Mouse (Mus musculus) myocyte (in vitro differentiated cells): Measurements from ENCODE around the gene Smap2. TPM values are rescaled to one million over a fixed set of nuclear protein-coding genes. Genes with fewer than 3 reads are reported as not detected.

Source experiments
- H3K27me3 ChIP-seq: one replicate; pipeline ENCODE4 v1.6.1; 2011; ENCODE audit not compliant: control insufficient read depth, insufficient read depth, insufficient read length
- H3K36me3 ChIP-seq: one replicate; pipeline ENCODE4 v1.6.1; 2011; ENCODE audit not compliant: control insufficient read depth, insufficient read depth
- H3K4me2 ChIP-seq: one replicate; pipeline ENCODE4 v1.6.1; 2011; ENCODE audit warnings: low read depth, control low read depth
- H3K4me3 ChIP-seq: one replicate; pipeline ENCODE4 v1.5.1; 2011; ENCODE audit warnings: mild to moderate bottlenecking, control low read depth, moderate library complexity
- H3K79me2 ChIP-seq: one replicate; pipeline ENCODE4 v1.6.1; 2011; ENCODE audit not compliant: control insufficient read depth, insufficient read depth
- H3ac ChIP-seq: one replicate; pipeline ENCODE4 v1.6.1; 2011; ENCODE audit not compliant: control insufficient read depth, insufficient read length
- CEBPB ChIP-seq: IDR thresholded peaks from 2 replicates; pipeline ENCODE4 v1.6.1; 2011; ENCODE audit warnings: mild to moderate bottlenecking, moderate library complexity; ENCODE audit not compliant: poor library complexity, insufficient read depth, severe bottlenecking
- E2F4 ChIP-seq: IDR thresholded peaks from one replicate; pipeline ENCODE4 v1.6.1; 2011; ENCODE audit warnings: mild to moderate bottlenecking, control low read depth, moderate library complexity; ENCODE audit not compliant: insufficient read depth
- MAX ChIP-seq: IDR thresholded peaks from one replicate; pipeline ENCODE4 v1.6.1; 2011; ENCODE audit warnings: low read depth, mild to moderate bottlenecking, control low read depth
- MYOD1 ChIP-seq, 3 experiments: IDR thresholded peaks; one replicate each; pipeline ENCODE4 v1.6.1; 2011; ENCODE audit warnings: control low read depth in 2 of 3, low read depth in 2 of 3, mild to moderate bottlenecking in 2 of 3, moderate library complexity in 1 of 3; ENCODE audit not compliant: insufficient read length in 2 of 3, control insufficient read depth in 1 of 3
- MYOG ChIP-seq, 3 experiments: IDR thresholded peaks; one replicate each; pipeline ENCODE4 v1.6.1; 2011; ENCODE audit warnings: control low read depth in 2 of 3, low read depth in 2 of 3, mild to moderate bottlenecking in 2 of 3; ENCODE audit not compliant: insufficient read length in 2 of 3, control insufficient read depth in 1 of 3, insufficient read depth in 1 of 3
- POLR2A ChIP-seq: IDR thresholded peaks from one replicate; pipeline ENCODE4 v1.6.1; 2011; ENCODE audit warnings: low read depth, mild to moderate bottlenecking, control low read depth, moderate library complexity; ENCODE audit not compliant: insufficient read length
- POLR2AphosphoS2 ChIP-seq: IDR thresholded peaks from one replicate; pipeline ENCODE4 v1.6.1; 2011; ENCODE audit warnings: low read depth, control low read depth; ENCODE audit not compliant: insufficient read length
- REST ChIP-seq: IDR thresholded peaks from one replicate; pipeline ENCODE4 v1.6.1; 2011; ENCODE audit warnings: mild to moderate bottlenecking, control low read depth, moderate library complexity; ENCODE audit not compliant: insufficient read depth, insufficient read length
- SRF ChIP-seq: IDR thresholded peaks from one replicate; pipeline ENCODE4 v1.6.1; 2011; ENCODE audit warnings: low read depth; ENCODE audit not compliant: control insufficient read depth, insufficient read length
- TCF12 ChIP-seq: IDR thresholded peaks from one replicate; pipeline ENCODE4 v1.6.1; 2011; ENCODE audit warnings: mild to moderate bottlenecking, control low read depth; ENCODE audit not compliant: poor library complexity, insufficient read depth, severe bottlenecking
- TCF3 ChIP-seq: IDR thresholded peaks from one replicate; pipeline ENCODE4 v1.6.1; 2011; ENCODE audit warnings: low read depth, control low read depth; ENCODE audit not compliant: insufficient read length
- USF1 ChIP-seq: IDR thresholded peaks from one replicate; pipeline ENCODE4 v1.6.1; 2011; ENCODE audit warnings: low read depth, mild to moderate bottlenecking, control low read depth, moderate library complexity
- polyA plus RNA-seq: library from polyadenylated mRNA; unstranded; fragments of >200 nt; fragmentation: generic; extraction: Trizol; gene quantifications from one replicate; pipeline ENCODE4 v1.2.1, GENCODE M21; 2012; ENCODE audit warnings: missing spikeins

The Smap2 gene
- polyA plus RNA-seq, 1 experiment = 31.3 TPM

DNA sequence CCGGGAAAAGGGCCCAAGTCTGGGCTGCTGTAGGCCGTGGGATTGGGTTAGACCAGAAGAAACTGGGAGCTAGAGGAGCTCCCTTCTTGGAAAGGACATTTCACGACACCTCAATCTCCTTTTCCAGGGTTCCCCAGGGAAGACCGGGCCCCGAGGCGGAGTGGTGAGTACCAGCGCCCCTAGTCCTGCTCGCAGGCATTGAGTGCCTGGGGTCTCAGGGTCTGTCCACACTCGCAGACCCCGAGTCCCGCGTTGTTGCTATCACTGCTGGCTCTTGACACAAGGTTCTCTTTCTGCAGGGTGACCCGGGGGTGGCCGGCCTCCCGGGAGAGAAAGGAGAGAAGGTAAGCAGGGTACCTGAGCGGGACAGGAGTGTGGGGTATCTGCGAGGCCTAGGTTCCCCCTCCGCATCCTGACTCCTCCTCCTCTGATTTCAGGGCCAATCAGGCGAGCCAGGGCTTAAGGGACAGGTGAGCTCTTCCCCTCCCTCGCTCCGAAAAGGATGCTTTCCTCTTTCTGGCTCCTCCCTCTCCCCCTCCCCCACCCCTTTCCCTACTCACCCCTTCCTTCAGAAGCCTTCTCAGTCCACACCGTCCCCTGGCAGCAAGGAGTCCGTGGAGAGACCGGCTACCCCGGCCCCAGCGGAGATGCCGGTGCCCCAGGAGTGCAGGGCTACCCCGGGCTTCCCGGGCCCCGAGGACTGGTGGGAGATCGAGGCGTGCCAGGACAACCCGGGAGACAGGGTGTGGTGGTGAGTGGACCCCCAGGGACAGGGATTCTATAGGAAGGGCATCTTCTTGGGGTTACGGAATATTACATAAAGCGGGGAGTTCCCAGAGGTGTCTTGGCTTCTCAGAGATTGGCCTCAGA is 35.6 kb upstream of the Smap2 start:
- Histone ChIP-seq H3K36me3 (no peaks in the 10 kb centered on the region), H3K4me2 (no peak overlapping the region), H3K4me3 (no peak overlapping the region), H3K79me2 (no peaks in the 10 kb centered on the region), H3K27me3 (peaks cover 8% of the 10 kb centered on the region), H3ac (no peak overlapping the region)
- TF ChIP-seq E2F4 (no peak), USF1 (no peak), TCF12 (no peak), TCF3 (no peak)

DNA sequence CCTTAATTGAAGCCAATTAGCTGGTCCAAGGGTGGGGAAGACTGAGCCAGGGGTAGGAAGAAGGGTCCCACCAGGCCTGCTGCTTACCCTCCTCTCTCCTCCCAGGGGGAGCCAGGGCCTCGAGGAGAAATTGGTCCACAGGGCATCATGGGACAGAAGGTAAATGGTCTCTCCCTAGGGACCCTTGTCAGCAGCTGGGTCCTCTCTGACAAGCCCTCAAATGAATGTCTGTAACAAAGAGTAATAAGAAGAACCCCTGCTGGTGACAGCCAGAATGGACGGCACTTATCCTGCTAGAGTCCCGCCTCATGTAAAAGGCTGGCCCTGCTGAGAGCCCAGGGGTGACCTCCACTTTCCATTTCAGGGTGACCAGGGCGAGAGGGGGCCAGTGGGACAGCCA is 34.8 kb upstream of the Smap2 start:
- Histone ChIP-seq H3K79me2 (no peaks in the 10 kb centered on the region), H3K36me3 (no peaks in the 10 kb centered on the region), H3K4me2 (no peak overlapping the region), H3K27me3 (peaks cover 8% of the 10 kb centered on the region), H3ac (no peak overlapping the region), H3K4me3 (no peak overlapping the region)
- TF ChIP-seq SRF (no peak), POLR2A (no peak), MAX (no peak), MYOD1 (IDR thresholded peaks at IDR 0.05; ENCODE audit: control insufficient read depth in 1 of 3, insufficient read length in 2 of 3, low read depth in 2 of 3) (no peak), MYOG (IDR thresholded peaks at IDR 0.05; ENCODE audit: control insufficient read depth in 1 of 3, insufficient read depth in 1 of 3, insufficient read length in 2 of 3, low read depth in 2 of 3) (no peak)

DNA sequence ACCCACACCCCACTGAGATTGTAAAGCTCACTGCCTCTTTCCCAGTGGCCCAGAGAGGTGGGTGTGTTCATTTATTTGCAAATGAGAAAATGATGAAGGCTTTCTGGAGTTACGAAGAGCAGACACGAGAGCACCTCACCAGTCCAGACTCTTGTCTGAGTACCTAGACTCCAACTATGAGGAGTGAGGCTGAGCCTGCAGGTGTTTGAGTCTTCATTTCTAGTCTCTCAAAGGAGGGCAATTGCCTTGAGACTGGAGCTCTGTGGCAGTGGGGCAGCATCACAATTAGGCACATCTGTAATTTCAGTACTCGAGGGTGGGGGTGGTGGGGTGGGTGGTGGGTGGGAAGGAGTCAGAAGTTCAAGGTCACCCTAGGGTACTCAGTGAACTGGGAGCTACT is 25.9 kb upstream of the Smap2 start:
- no peak overlapping the region for H3K4me2 ChIP-seq
- no peak overlapping the region for H3K4me3 ChIP-seq

DNA sequence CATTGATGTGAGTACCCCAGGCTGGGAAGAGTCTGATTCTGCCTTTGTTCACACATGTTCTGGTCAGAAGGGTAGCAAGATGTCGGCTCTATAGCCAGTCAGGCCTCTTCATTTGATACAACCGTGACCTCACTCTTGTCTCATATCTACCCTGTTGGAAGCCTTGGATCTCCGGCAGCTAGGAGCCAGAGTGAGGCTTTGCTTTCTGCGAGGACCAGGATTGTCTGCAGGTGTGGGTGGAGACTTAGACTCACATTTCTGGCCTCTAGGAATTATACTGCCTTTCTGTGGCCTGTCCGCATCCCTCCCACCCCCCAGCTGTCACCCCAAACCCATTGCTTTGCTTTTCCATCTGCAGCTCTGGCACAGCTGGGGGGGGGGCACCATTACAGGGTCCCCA is 25.4 kb upstream of the Smap2 start:
- no peak overlapping the region for H3K4me2 ChIP-seq
- no peak overlapping the region for H3K4me3 ChIP-seq
- no peak overlapping the region for H3ac ChIP-seq
- H3K27me3 ChIP-seq = peaks cover 40% of the 10 kb centered on the region
- TF ChIP-seq POLR2A (no peak), MAX (no peak), POLR2AphosphoS2 (no peak), REST (no peak), TCF3 (no peak), TCF12 (no peak), MYOD1 (IDR thresholded peaks at IDR 0.05; ENCODE audit: control insufficient read depth in 1 of 3, insufficient read length in 2 of 3, low read depth in 2 of 3) (no peak), SRF (no peak), MYOG (IDR thresholded peaks at IDR 0.05; ENCODE audit: control insufficient read depth in 1 of 3, insufficient read depth in 1 of 3, insufficient read length in 2 of 3, low read depth in 2 of 3) (no peak), E2F4 (no peak), CEBPB (no peak), USF1 (no peak)
- H3K79me2 ChIP-seq = no peaks in the 10 kb centered on the region
- H3K36me3 ChIP-seq = no peaks in the 10 kb centered on the region

More for the DNA sequence above, 25.9 kb upstream of the Smap2 start:
- Histone ChIP-seq H3K79me2 (no peaks in the 10 kb centered on the region), H3ac (no peak overlapping the region), H3K36me3 (no peaks in the 10 kb centered on the region), H3K27me3 (peaks cover 37% of the 10 kb centered on the region)
- no peak for TF ChIP-seq USF1
- TF ChIP-seq SRF = no peak
- TF ChIP-seq MYOD1 (IDR thresholded peaks at IDR 0.05; ENCODE audit: control insufficient read depth in 1 of 3, insufficient read length in 2 of 3, low read depth in 2 of 3) = no peak
- no peak for TF ChIP-seq MYOG (IDR thresholded peaks at IDR 0.05; ENCODE audit: control insufficient read depth in 1 of 3, insufficient read depth in 1 of 3, insufficient read length in 2 of 3, low read depth in 2 of 3)
- no peak for TF ChIP-seq TCF12
- TF ChIP-seq POLR2AphosphoS2 = no peak
- TF ChIP-seq TCF3 = no peak
- no peak for TF ChIP-seq REST
- no peak for TF ChIP-seq MAX
- no peak for TF ChIP-seq CEBPB
- TF ChIP-seq POLR2A = no peak
- no peak for TF ChIP-seq E2F4

DNA sequence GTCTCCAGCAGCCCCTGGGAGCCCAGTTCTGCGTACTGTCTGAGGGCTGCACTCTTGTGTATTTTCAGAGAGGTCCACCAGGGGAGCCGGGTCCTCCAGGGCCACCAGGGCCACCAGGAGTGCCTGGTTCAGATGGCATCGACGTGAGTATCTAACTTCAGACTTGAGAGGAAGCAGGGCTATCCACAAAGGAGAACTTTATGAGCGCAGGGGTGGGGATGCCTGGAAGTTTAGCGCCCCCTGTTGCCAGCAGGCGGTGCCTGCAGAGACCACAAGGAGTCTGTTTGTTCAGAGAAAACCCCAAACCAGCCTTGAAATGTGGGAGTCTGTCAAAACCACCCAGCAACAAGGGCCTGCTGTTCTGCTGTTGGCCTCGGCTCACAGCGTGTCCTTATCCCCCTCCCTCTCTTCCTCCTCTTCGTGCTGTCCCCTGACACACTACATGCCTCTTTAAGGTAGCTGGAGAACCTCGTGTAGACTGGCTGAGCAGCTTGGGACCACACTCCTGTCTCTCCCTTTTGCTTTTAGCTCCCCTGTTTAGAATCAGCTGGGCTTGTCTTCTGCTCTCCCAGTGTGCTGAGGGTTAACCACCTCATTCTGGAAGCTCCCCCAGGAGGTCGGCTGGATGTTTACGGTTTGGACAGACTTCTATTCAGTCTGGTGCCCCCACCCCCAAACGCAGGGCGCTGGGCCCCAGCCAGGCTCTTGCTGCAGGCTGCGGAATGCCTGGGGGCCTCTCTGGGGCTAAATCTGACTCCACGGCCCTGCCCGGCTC is 24.0 kb upstream of the Smap2 start:
- Histone ChIP-seq H3K4me2 (no peak overlapping the region), H3K79me2 (no peaks in the 10 kb centered on the region), H3ac (no peak overlapping the region), H3K27me3 (peaks cover 40% of the 10 kb centered on the region), H3K4me3 (no peak overlapping the region), H3K36me3 (no peaks in the 10 kb centered on the region)
- TF ChIP-seq POLR2A (no peak), E2F4 (no peak), USF1 (no peak), MYOG (IDR thresholded peaks at IDR 0.05; ENCODE audit: control insufficient read depth in 1 of 3, insufficient read depth in 1 of 3, insufficient read length in 2 of 3, low read depth in 2 of 3) (no peak), POLR2AphosphoS2 (no peak), MAX (no peak), MYOD1 (IDR thresholded peaks at IDR 0.05; ENCODE audit: control insufficient read depth in 1 of 3, insufficient read length in 2 of 3, low read depth in 2 of 3) (no peak), CEBPB (no peak), TCF3 (no peak), REST (no peak)
